In the genomic region with DNA sequence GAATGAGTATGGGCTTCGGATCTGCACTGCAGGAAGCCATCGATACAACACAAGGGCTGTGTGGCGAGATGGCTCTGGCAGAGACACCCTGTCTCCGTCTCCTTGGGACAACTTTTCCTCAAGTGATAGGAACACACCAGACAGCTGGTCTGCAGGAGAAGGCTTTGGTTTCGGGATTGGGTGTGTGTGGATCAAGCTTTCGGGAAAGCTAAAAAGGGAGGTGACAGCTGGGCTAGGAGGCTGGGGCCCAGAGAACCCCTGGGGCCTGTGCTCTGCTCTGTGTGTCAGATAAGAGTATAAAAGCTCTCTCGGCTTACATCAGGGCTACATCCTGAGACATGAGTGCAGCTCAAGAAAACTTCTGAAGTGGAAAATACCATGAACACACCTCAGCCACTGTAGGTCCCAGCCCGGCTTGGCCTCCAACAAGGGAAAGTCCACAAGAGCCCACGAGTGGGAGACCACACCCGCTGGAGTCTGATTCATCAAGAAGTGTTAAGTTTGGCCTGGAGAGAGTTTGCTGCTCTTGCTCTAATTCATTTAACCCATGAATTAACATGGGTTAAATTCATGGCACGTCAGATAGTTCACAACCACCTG, we compare ENCODE assay signal across 16 mouse cellular contexts. TPM values are rescaled to one million over a fixed set of nuclear protein-coding genes. Genes with fewer than 3 reads are reported as not detected.
A peak's percentile ranks its signal among the peaks of the same experiment; 100 is the strongest.
DNase-seq lines count a peak whose midpoint lies in the region; ATAC-seq and TF ChIP-seq lines count a peak whose summit lies in the region.
"Had no signal": no experiment of that assay in that cellular context is flagged by ENCODE, and none has a peak within 500 bp of the region (broad histone marks: within the 10 kb centered on the region; RNA-seq: fewer than 3 reads in every experiment).

No protein-coding gene starts in this region.

- no peaks in the 10 kb centered on the region for H3K27me3 ChIP-seq in heart, embryonic 11.5 days (ENCODE audit: control insufficient read depth, insufficient read depth, low read length)
- no peaks in the 10 kb centered on the region for H3K27me3 ChIP-seq in lung, postnatal 0 days (replicated peaks; ENCODE audit: insufficient read depth, low read length)
- no peaks in the 10 kb centered on the region for H3K27me3 ChIP-seq in limb, embryonic 14.5 days (ENCODE audit: control insufficient read depth, insufficient read depth, low read length)
- H3K27me3 ChIP-seq in hindbrain, postnatal 0 days (ENCODE audit: insufficient read depth, low read length): no peaks in the 10 kb centered on the region

- WGBS in heart, embryonic 11.5 days (ENCODE audit: insufficient replicate concordance): 31% methylated on average over 11 of the region's 11 CpGs
- 45% methylated on average over 11 of the region's 11 CpGs for WGBS in lung, postnatal 0 days
- WGBS in limb, embryonic 14.5 days: 72% methylated on average over 11 of the region's 11 CpGs
- WGBS in hindbrain, postnatal 0 days: 61% methylated on average over 11 of the region's 11 CpGs

- H3K36me3 ChIP-seq in heart, embryonic 11.5 days (ENCODE audit: control insufficient read depth, insufficient read depth, low read length): no peaks in the 10 kb centered on the region
- no peaks in the 10 kb centered on the region for H3K36me3 ChIP-seq in lung, postnatal 0 days (ENCODE audit: insufficient read depth, low read length)
- H3K36me3 ChIP-seq in limb, embryonic 14.5 days (ENCODE audit: control insufficient read depth, insufficient read depth, low read length): no peaks in the 10 kb centered on the region
- no peaks in the 10 kb centered on the region for H3K36me3 ChIP-seq in hindbrain, postnatal 0 days (ENCODE audit: insufficient read depth, low read length)
- H3K36me3 ChIP-seq: midbrain, embryonic 10.5 days had no signal

- no peak overlapping the region for H3K4me3 ChIP-seq in heart, embryonic 11.5 days (ENCODE audit: low read depth, low read length)
- H3K4me3 ChIP-seq in lung, postnatal 0 days (ENCODE audit: low read depth, low read length): no peak overlapping the region
- H3K4me3 ChIP-seq in limb, embryonic 14.5 days (replicated peaks; ENCODE audit: low read length): no peak overlapping the region
- no peak overlapping the region for H3K4me3 ChIP-seq in hindbrain, postnatal 0 days (ENCODE audit: low read length)
- H3K4me3 ChIP-seq: left cerebral cortex, adult 2 months; midbrain, embryonic 10.5 days had no signal

- no peak for TF ChIP-seq CTCF in lung, postnatal 0 days (IDR thresholded peaks at IDR 0.05)
- TF ChIP-seq CTCF in hindbrain, postnatal 0 days (IDR thresholded peaks at IDR 0.05; ENCODE audit: low read depth): no peak

- H3K4me1 ChIP-seq in heart, embryonic 11.5 days (ENCODE audit: control insufficient read depth, insufficient read depth, low read length): peaks cover 54% of the 10 kb centered on the region
- H3K4me1 ChIP-seq in lung, postnatal 0 days (ENCODE audit: insufficient read depth, low read depth, low read length): no peaks in the 10 kb centered on the region
- H3K4me1 ChIP-seq in limb, embryonic 14.5 days (ENCODE audit: control insufficient read depth, insufficient read depth, low read length): peaks cover 23% of the 10 kb centered on the region
- no peaks in the 10 kb centered on the region for H3K4me1 ChIP-seq in hindbrain, postnatal 0 days (ENCODE audit: insufficient read depth, low read length)

- H3K9me3 ChIP-seq in heart, embryonic 11.5 days (replicated peaks; ENCODE audit: control insufficient read depth, low read length): no peaks in the 10 kb centered on the region
- H3K9me3 ChIP-seq in lung, postnatal 0 days (ENCODE audit: low read length): no peaks in the 10 kb centered on the region
- no peaks in the 10 kb centered on the region for H3K9me3 ChIP-seq in limb, embryonic 14.5 days (ENCODE audit: control insufficient read depth, low read length)
- no peaks in the 10 kb centered on the region for H3K9me3 ChIP-seq in hindbrain, postnatal 0 days (ENCODE audit: low read length)
- H3K9me3 ChIP-seq: midbrain, embryonic 10.5 days had no signal

- no peak for ATAC-seq in heart, embryonic 11.5 days (replicated peaks; ENCODE audit: insufficient number of reproducible peaks, low FRiP score, low TSS enrichment)
- peak; percentile 77 for ATAC-seq in lung, postnatal 0 days
- ATAC-seq in limb, embryonic 14.5 days (ENCODE audit: low FRiP score, low read depth): peak; percentile 21; the same call in 1 of the 2 replicates
- no peak for ATAC-seq in hindbrain, postnatal 0 days

- H3K9ac ChIP-seq in heart, embryonic 11.5 days (ENCODE audit: low read depth, low read length): no peak overlapping the region
- no peak overlapping the region for H3K9ac ChIP-seq in lung, postnatal 0 days (replicated peaks; ENCODE audit: low read depth)
- H3K9ac ChIP-seq in limb, embryonic 14.5 days (ENCODE audit: low read depth, low read length, severe bottlenecking): no peak overlapping the region
- no peak overlapping the region for H3K9ac ChIP-seq in hindbrain, postnatal 0 days (replicated peaks; ENCODE audit: low read length)
- H3K9ac ChIP-seq: hindbrain, embryonic 14.5 days had no signal

- no peak for DNase-seq in heart, adult 8-10 months (ENCODE audit: low spot score)
- DNase-seq in lung, postnatal 0 days (ENCODE audit: low spot score): peak; percentile 73
- no peak for DNase-seq in lung, postnatal 25 days (ENCODE audit: low spot score)
- no peak for DNase-seq in limb, embryonic 14.5 days (ENCODE audit: low spot score)
- no peak for DNase-seq in cerebellum, postnatal 36 days
- DNase-seq in hindbrain, postnatal 0 days (ENCODE audit: low spot score): no peak
- DNase-seq: cerebellum, adult 11 months; lung, adult 2 months; thymus, adult 2 months had no signal

- H3K4me2 ChIP-seq in heart, embryonic 11.5 days: no peak overlapping the region
- no peak overlapping the region for H3K4me2 ChIP-seq in lung, postnatal 0 days (replicated peaks; ENCODE audit: low read depth, low read length)
- H3K4me2 ChIP-seq in limb, embryonic 14.5 days (replicated peaks; ENCODE audit: low read depth, low read length, severe bottlenecking): no peak overlapping the region
- no peak overlapping the region for H3K4me2 ChIP-seq in hindbrain, postnatal 0 days (ENCODE audit: low read depth, low read length)
- H3K4me2 ChIP-seq: hindbrain, embryonic 14.5 days had no signal

- TF ChIP-seq POLR2A in limb, embryonic 14.5 days (IDR thresholded peaks at IDR 0.05; ENCODE audit: borderline replicate concordance, extremely low read depth, insufficient read depth, insufficient read length): no peak

- peak overlapping the region; percentile 87 for H3K27ac ChIP-seq in heart, embryonic 11.5 days (ENCODE audit: low read depth, low read length)
- H3K27ac ChIP-seq in lung, postnatal 0 days (ENCODE audit: low read length): peak overlapping the region; percentile 73
- no peak overlapping the region; the same call in 1 of the 2 replicates for H3K27ac ChIP-seq in limb, embryonic 14.5 days (replicated peaks; ENCODE audit: low read depth, low read length)
- no peak overlapping the region for H3K27ac ChIP-seq in hindbrain, postnatal 0 days
- H3K27ac ChIP-seq: hindbrain, embryonic 14.5 days; left cerebral cortex, adult 2 months; midbrain, embryonic 10.5 days had no signal

- TF ChIP-seq EP300 in lung, postnatal 0 days (IDR thresholded peaks at IDR 0.05): peak; percentile 45; the same call in 1 of the 2 replicates

RNA-seq across cellular contexts. Expression of a gene that starts 26.9 kb away (rescaled TPM):
- polyA plus RNA-seq in heart, embryonic 11.5 days (2014; fragmentation: Nextera tagmentation; extraction: Ambion mirVana): 0.56 and 0.77 TPM in 2 replicates
- 1 to 10 TPM in 1 of 4 experiments, under 1 TPM in 3; 0.92 to 1.3 (median 0.93) TPM for total RNA-seq in heart, adult 8-10 months (2022)
- polyA plus RNA-seq in lung, postnatal 0 days (2015; fragmentation: Nextera tagmentation; extraction: Ambion mirVana): 0.57 and 1.5 TPM in 2 replicates
- polyA plus RNA-seq in limb, embryonic 14.5 days (2012; rRNA removed): 4.3 and 4.6 TPM in 2 replicates
- polyA plus RNA-seq in limb, embryonic 14.5 days (2014; fragmentation: Nextera tagmentation; extraction: Ambion mirVana): 0.67 and 0.72 TPM in 2 replicates
- 1.6 and 5.3 TPM in 2 replicates for total RNA-seq in hindbrain, postnatal 0 days (2014; rRNA removed)
- polyA plus RNA-seq in hindbrain, postnatal 0 days (2015; fragmentation: Nextera tagmentation; extraction: Ambion mirVana): 2.3 and 2.6 TPM in 2 replicates

RNA-seq across cellular contexts. Expression of a gene that starts 38.3 kb away (rescaled TPM):
- not detected in 2 replicates for polyA plus RNA-seq in heart, embryonic 11.5 days (2014; fragmentation: Nextera tagmentation; extraction: Ambion mirVana)
- total RNA-seq in heart, adult 8-10 months (2022): not detected
- polyA plus RNA-seq in lung, postnatal 0 days (2015; fragmentation: Nextera tagmentation; extraction: Ambion mirVana): not detected in 2 replicates
- not detected in 2 replicates for polyA plus RNA-seq in limb, embryonic 14.5 days (2012; rRNA removed)
- not detected in 2 replicates for polyA plus RNA-seq in limb, embryonic 14.5 days (2014; fragmentation: Nextera tagmentation; extraction: Ambion mirVana)
- total RNA-seq in hindbrain, postnatal 0 days (2014; rRNA removed): not detected in 2 replicates
- polyA plus RNA-seq in hindbrain, postnatal 0 days (2015; fragmentation: Nextera tagmentation; extraction: Ambion mirVana): not detected in 2 replicates
- total RNA-seq: gastrocnemius, postnatal 4 days; layer of hippocampus, adult 18-20 months; left cerebral cortex, adult 2 months had no signal
- polyA plus RNA-seq: hindbrain, embryonic 14.5 days; kidney, embryonic 14.5 days; lung, adult 2 months; midbrain, embryonic 10.5 days had no signal

Comparison
In these comparisons a context has a peak if more than half of its experiments do, and no peak if none do; other contexts are left out.
1. ATAC-seq: peak in lung, postnatal 0 days (single experiment) and limb, embryonic 14.5 days (single experiment); none in heart, embryonic 11.5 days (single experiment) and hindbrain, postnatal 0 days (single experiment).
2. H3K27ac ChIP-seq: peak in heart, embryonic 11.5 days (single experiment) and lung, postnatal 0 days (single experiment); none in limb, embryonic 14.5 days (single experiment) and hindbrain, postnatal 0 days (single experiment).